Mouse (Mus musculus): ENCODE measurements around the gene Nsun7.

Nsun7 gene

GRCm38 (mm10) chr5:66330806-66331205, 71.1 kb downstream of the Nsun7 start:
- in situ Hi-C loops (cut with MboI, MseI), result loop anchor here (25.0 kb wide), 1 partner anchor 1681 kb away; no protein-coding TSS in a partner anchor

- in situ Hi-C loops (cut with MboI, MseI), result loop anchor here (25.0 kb wide), 1 partner anchor 1675 kb away; no protein-coding TSS in a partner anchor
Measured at GRCm38 (mm10) chr5:66337025-66337968, 77.6 kb downstream of the Nsun7 start.

- in situ Hi-C loops (cut with MboI, MseI), result loop anchor here (25.0 kb wide), 1 partner anchor 1674 kb away; no protein-coding TSS in a partner anchor
Measured at GRCm38 (mm10) chr5:66337969-66338345, 78.3 kb downstream of the Nsun7 start.

- in situ Hi-C loops (cut with MboI, MseI), result loop anchor here (25.0 kb wide), 1 partner anchor 1674 kb away; no protein-coding TSS in a partner anchor
Measured at GRCm38 (mm10) chr5:66338583-66338982, 78.9 kb downstream of the Nsun7 start.

GRCm38 (mm10) chr5:66340356-66341102, 80.8 kb downstream of the Nsun7 start:
- in situ Hi-C loops (cut with MboI, MseI), result loop anchor here (25.0 kb wide), 1 partner anchor 1672 kb away; no protein-coding TSS in a partner anchor

GRCm38 (mm10) chr5:66341848-66342247, 82.2 kb downstream of the Nsun7 start:
- in situ Hi-C loops (cut with MboI, MseI), result loop anchor here (25.0 kb wide), 1 partner anchor 1670 kb away; no protein-coding TSS in a partner anchor

- in situ Hi-C loops (cut with MboI, MseI), result loop anchor here (25.0 kb wide), 1 partner anchor 1670 kb away; no protein-coding TSS in a partner anchor
Measured at GRCm38 (mm10) chr5:66342285-66342684, 82.6 kb downstream of the Nsun7 start.

GRCm38 (mm10) chr5:66344182-66344581, 84.5 kb downstream of the Nsun7 start:
- in situ Hi-C loops (cut with MboI, MseI), result loop anchor here (25.0 kb wide), 1 partner anchor 1668 kb away; no protein-coding TSS in a partner anchor

GRCm38 (mm10) chr5:66345140-66345539, 85.4 kb downstream of the Nsun7 start:
- in situ Hi-C loops (cut with MboI, MseI), result loop anchor here (25.0 kb wide), 1 partner anchor 1667 kb away; no protein-coding TSS in a partner anchor

GRCm38 (mm10) chr5:66346756-66347155, 87.1 kb downstream of the Nsun7 start:
- in situ Hi-C loops (cut with MboI, MseI), result loop anchor here (25.0 kb wide), 1 partner anchor 1666 kb away; no protein-coding TSS in a partner anchor
